ENCODE assay signal across 7 mouse cellular contexts in the genomic region with DNA sequence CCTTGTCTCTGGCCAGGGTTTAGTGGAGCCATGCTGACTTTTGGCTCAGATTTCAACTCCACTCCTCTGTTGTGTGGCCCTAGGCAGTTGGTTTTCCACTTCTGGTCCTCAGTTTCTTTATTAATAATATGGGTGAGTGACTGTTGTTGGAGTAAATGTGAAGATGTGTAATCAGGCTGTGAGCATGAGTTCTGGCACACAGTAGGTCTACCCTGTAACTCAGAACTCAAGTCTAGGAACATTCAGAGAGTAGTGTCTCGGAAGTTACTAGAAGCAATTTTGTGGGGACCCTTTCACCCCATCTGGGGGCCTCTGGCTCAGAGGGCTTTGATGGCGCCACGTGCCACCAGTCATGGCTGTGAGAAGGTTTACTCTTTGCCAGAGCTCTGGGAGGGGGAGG. TPM values are rescaled to one million over a fixed set of nuclear protein-coding genes. Genes with fewer than 3 reads are reported as not detected.
A peak's percentile ranks its signal among the peaks of the same experiment; 100 is the strongest.
DNase-seq lines count a peak whose midpoint lies in the region; ATAC-seq and TF ChIP-seq lines count a peak whose summit lies in the region.

No protein-coding gene starts in this region.

- no peak for DNase-seq in lung, adult 2 months
- DNase-seq in intestine, embryonic 14.5 days (ENCODE audit: low spot score) = no peak
- no peak for DNase-seq in spleen, adult 12 weeks (ENCODE audit: low spot score)
- no peak for DNase-seq in urinary bladder, adult 2 months (ENCODE audit: low spot score)

- peak overlapping the region; percentile 84 for H3K27ac ChIP-seq in lung, embryonic 15.5 days
- H3K27ac ChIP-seq in embryonic facial prominence, embryonic 12.5 days = peak overlapping the region; percentile 50; the same call in 1 of the 2 replicates
- peak overlapping the region; percentile 91 for H3K27ac ChIP-seq in intestine, embryonic 14.5 days (ENCODE audit: low read depth)
- H3K27ac ChIP-seq in neural tube, embryonic 13.5 days (replicated peaks) = peak overlapping the region; percentile 23; the same call in 1 of the 2 replicates

- peak overlapping the region; percentile 86 for H3K4me3 ChIP-seq in lung, embryonic 15.5 days
- no peak overlapping the region for H3K4me3 ChIP-seq in lung, adult 2 months (replicated peaks; ENCODE audit: extremely low read depth, low read depth, low read length)
- H3K4me3 ChIP-seq in embryonic facial prominence, embryonic 12.5 days = peak overlapping the region; percentile 65
- peak overlapping the region; percentile 81 for H3K4me3 ChIP-seq in intestine, embryonic 14.5 days (ENCODE audit: low read depth, low read length)
- H3K4me3 ChIP-seq in neural tube, embryonic 13.5 days = peak overlapping the region; percentile 52

- 45% methylated on average over 3 of the region's 3 CpGs for WGBS in lung, embryonic 15.5 days
- WGBS in lung, adult 2 months = 79% methylated on average over 3 of the region's 3 CpGs
- WGBS in embryonic facial prominence, embryonic 12.5 days = 46% methylated on average over 3 of the region's 3 CpGs
- 59% methylated on average over 3 of the region's 3 CpGs for WGBS in intestine, embryonic 14.5 days
- 80% methylated on average over 3 of the region's 3 CpGs for WGBS in neural tube, embryonic 13.5 days

- H3K9me3 ChIP-seq in lung, embryonic 15.5 days = no peaks in the 10 kb centered on the region
- no peaks in the 10 kb centered on the region for H3K9me3 ChIP-seq in embryonic facial prominence, embryonic 12.5 days
- no peaks in the 10 kb centered on the region for H3K9me3 ChIP-seq in intestine, embryonic 14.5 days (ENCODE audit: control insufficient read depth, low read length)
- H3K9me3 ChIP-seq in neural tube, embryonic 13.5 days = no peaks in the 10 kb centered on the region

- no peaks in the 10 kb centered on the region for H3K36me3 ChIP-seq in lung, embryonic 15.5 days
- H3K36me3 ChIP-seq in embryonic facial prominence, embryonic 12.5 days = no peaks in the 10 kb centered on the region
- 0 out of 2 replicates have a peak, but pooled peaks cover 9% of the 10 kb centered on the region for H3K36me3 ChIP-seq in intestine, embryonic 14.5 days (ENCODE audit: control insufficient read depth, insufficient read depth, low read length)
- H3K36me3 ChIP-seq in neural tube, embryonic 13.5 days = no peaks in the 10 kb centered on the region

- no peaks in the 10 kb centered on the region for H3K27me3 ChIP-seq in lung, embryonic 15.5 days
- H3K27me3 ChIP-seq in embryonic facial prominence, embryonic 12.5 days = no peaks in the 10 kb centered on the region
- H3K27me3 ChIP-seq in intestine, embryonic 14.5 days (replicated peaks; ENCODE audit: control insufficient read depth, insufficient read depth, low read length) = no peaks in the 10 kb centered on the region
- peaks cover 25% of the 10 kb centered on the region for H3K27me3 ChIP-seq in neural tube, embryonic 13.5 days

- H3K9ac ChIP-seq in lung, embryonic 15.5 days = peak overlapping the region; percentile 82
- H3K9ac ChIP-seq in embryonic facial prominence, embryonic 12.5 days = no peak overlapping the region
- peak overlapping the region; percentile 74 for H3K9ac ChIP-seq in intestine, embryonic 14.5 days (ENCODE audit: low read length)
- 0 out of 2 replicates have a peak overlapping the region, but pooled peaks have one; percentile 71 for H3K9ac ChIP-seq in neural tube, embryonic 13.5 days

- ATAC-seq in lung, embryonic 15.5 days (ENCODE audit: borderline replicate concordance, extremely low read depth, low FRiP score, low TSS enrichment) = no peak
- ATAC-seq in embryonic facial prominence, embryonic 12.5 days (ENCODE audit: insufficient number of reproducible peaks, insufficient read depth, low FRiP score, low TSS enrichment) = no peak
- no peak for ATAC-seq in intestine, embryonic 14.5 days (replicated peaks; ENCODE audit: low FRiP score, low TSS enrichment, low read depth)
- ATAC-seq in neural tube, embryonic 13.5 days (ENCODE audit: low read depth) = no peak

- peaks cover 34% of the 10 kb centered on the region for H3K4me1 ChIP-seq in lung, embryonic 15.5 days
- peaks cover 3% of the 10 kb centered on the region; the same call in 1 of the 2 replicates for H3K4me1 ChIP-seq in lung, adult 2 months (ENCODE audit: control insufficient read depth, insufficient read depth, low read length)
- H3K4me1 ChIP-seq in embryonic facial prominence, embryonic 12.5 days = peaks cover 16% of the 10 kb centered on the region
- H3K4me1 ChIP-seq in intestine, embryonic 14.5 days (replicated peaks; ENCODE audit: control insufficient read depth, insufficient read depth, low read length) = peaks cover 19% of the 10 kb centered on the region
- H3K4me1 ChIP-seq in neural tube, embryonic 13.5 days (replicated peaks) = peaks cover 29% of the 10 kb centered on the region

- H3K4me2 ChIP-seq in lung, embryonic 15.5 days = peak overlapping the region; percentile 94
- peak overlapping the region; percentile 97 for H3K4me2 ChIP-seq in embryonic facial prominence, embryonic 12.5 days (replicated peaks)
- peak overlapping the region; percentile 68 for H3K4me2 ChIP-seq in intestine, embryonic 14.5 days (ENCODE audit: low read length)
- H3K4me2 ChIP-seq in neural tube, embryonic 13.5 days = peak overlapping the region; percentile 94

- no peak for TF ChIP-seq CTCF in lung, adult 2 months (IDR thresholded peaks at IDR 0.05; ENCODE audit: insufficient read depth, low read length)

- TF ChIP-seq POLR2A in lung, adult 2 months (IDR thresholded peaks at IDR 0.05; ENCODE audit: borderline replicate concordance, extremely low read depth, low read depth, low read length) = no peak

RNA-seq across cellular contexts. Expression of a gene that starts 12.8 kb away (rescaled TPM):
- polyA plus RNA-seq in lung, embryonic 15.5 days (2015; fragmentation: Nextera tagmentation; extraction: Ambion mirVana) = 22.1 and 23.7 TPM in 2 replicates
- polyA plus RNA-seq in lung, adult 2 months (2012; rRNA removed) = 12.9 and 14.1 TPM in 2 replicates
- polyA plus RNA-seq in embryonic facial prominence, embryonic 12.5 days (2016; fragmentation: Nextera tagmentation; extraction: Ambion mirVana) = 20.4 and 20.7 TPM in 2 replicates
- polyA plus RNA-seq in intestine, embryonic 14.5 days (2014; fragmentation: Nextera tagmentation; extraction: Ambion mirVana) = 40.8 and 43.7 TPM in 2 replicates
- polyA plus RNA-seq in neural tube, embryonic 13.5 days (2015; fragmentation: Nextera tagmentation; extraction: Ambion mirVana) = 21.9 and 24.2 TPM in 2 replicates
- polyA plus RNA-seq in urinary bladder, adult 2 months (2012; rRNA removed) = 9.1 and 9.4 TPM in 2 replicates

RNA-seq across cellular contexts. Expression of a gene that starts 37.6 kb away (rescaled TPM):
- 21.1 and 25.5 TPM in 2 replicates for polyA plus RNA-seq in lung, embryonic 15.5 days (2015; fragmentation: Nextera tagmentation; extraction: Ambion mirVana)
- polyA plus RNA-seq in lung, adult 2 months (2012; rRNA removed) = 20.3 and 22.1 TPM in 2 replicates
- 3.9 and 4.1 TPM in 2 replicates for polyA plus RNA-seq in embryonic facial prominence, embryonic 12.5 days (2016; fragmentation: Nextera tagmentation; extraction: Ambion mirVana)
- 13.8 and 15.2 TPM in 2 replicates for polyA plus RNA-seq in intestine, embryonic 14.5 days (2014; fragmentation: Nextera tagmentation; extraction: Ambion mirVana)
- 1.7 and 2.2 TPM in 2 replicates for polyA plus RNA-seq in neural tube, embryonic 13.5 days (2015; fragmentation: Nextera tagmentation; extraction: Ambion mirVana)
- polyA plus RNA-seq in urinary bladder, adult 2 months (2012; rRNA removed) = 5.0 and 5.7 TPM in 2 replicates

Comparison
In these comparisons a context has a peak if more than half of its experiments do, and no peak if none do; other contexts are left out.
1. H3K27ac ChIP-seq: peak in every context shown above with its lines; median percentile 91 in intestine, embryonic 14.5 days; 84 in lung, embryonic 15.5 days; 50 in embryonic facial prominence, embryonic 12.5 days; 23 in neural tube, embryonic 13.5 days.